Mouse (Mus musculus) gastrocnemius, adult 8-10 months (tissue): Measurements from ENCODE around the gene Agpat3. TPM values are rescaled to one million over a fixed set of nuclear protein-coding genes. Genes with fewer than 3 reads are reported as not detected.

Experiments
- DNase-seq, 2 experiments: peaks; one replicate each; pipeline ENCODE4 v3.0.0; 2022; ENCODE audit warnings: low spot score in 2 of 2
- microRNA-seq: library from miRNA; unstranded; fragments of <30 nt; microRNA quantifications from one replicate; pipeline ENCODE4 v1.2.0, GENCODE M21; 2022
- total RNA-seq, 4 experiments: library from RNA; stranded (reverse); gene quantifications; 2 replicates each; pipeline ENCODE4 v1.2.4; 2022

The Agpat3 gene
- total RNA-seq, 4 experiments from 2014 or later = 107 to 126 (median 122) TPM

- no peak for DNase-seq
Measured at GRCm38 (mm10) chr10:78221315-78221714, 131.0 kb downstream of the Agpat3 start.

- DNase-seq = no peak
Measured at GRCm38 (mm10) chr10:78219528-78219927, 132.8 kb downstream of the Agpat3 start.

Small RNA genes lying within 50 kb of the gene (microRNA-seq; reads per million reads assigned to microRNA genes)
- not detected for gene Mir7659

Other genes with a start within 250 kb of the Agpat3 start
- 100 to 1,000 TPM; 250 to 278 (median 260) TPM for gene D10Jhu81e, start 182.7 kb downstream of the Agpat3 start, total RNA-seq
- gene Pwp2, start 167.3 kb downstream of the Agpat3 start, total RNA-seq = 10 to 100 TPM; 10.3 to 12.0 (median 11.5) TPM
- 10 to 100 TPM; 36.9 to 57.4 (median 42.2) TPM for gene Trappc10, start 107.8 kb downstream of the Agpat3 start, total RNA-seq
- gene Rrp1, start 60.6 kb upstream of the Agpat3 start, total RNA-seq = 10 to 100 TPM; 54.6 to 63.3 (median 59.5) TPM
- gene Cstb, start 73.2 kb upstream of the Agpat3 start, total RNA-seq = 10 to 100 TPM in 3 of 4 experiments, 1 to 10 TPM in 1; 7.8 to 12.6 (median 11.0) TPM
- gene Pdxk, start 112.5 kb upstream of the Agpat3 start, total RNA-seq = 1 to 10 TPM; 5.0 to 6.9 (median 6.3) TPM
- not detected for gene Olfr1358, start 164.9 kb upstream of the Agpat3 start, total RNA-seq
- gene Ilvbl, start 221.9 kb upstream of the Agpat3 start, total RNA-seq = 10 to 100 TPM in 3 of 4 experiments, 1 to 10 TPM in 1; 8.9 to 14.2 (median 10.5) TPM
- gene Syde1, start 239.5 kb upstream of the Agpat3 start, total RNA-seq = 1 to 10 TPM; 2.2 to 3.6 (median 2.6) TPM